Mouse (Mus musculus): ENCODE data around the gene 4930407I10Rik.
A peak's percentile ranks its signal among the peaks of the same experiment; 100 is the strongest.

The 4930407I10Rik gene

GRCm38 (mm10) chr15:82052544-82052943, 6.4 kb upstream of the 4930407I10Rik start:
- DNase-seq (ENCODE audit: low read depth, low spot score) = no peak

- DNase-seq (ENCODE audit: low read depth, low spot score) = peak; percentile 31
Observed at GRCm38 (mm10) chr15:82063909-82064308, 5.0 kb downstream of the 4930407I10Rik start.

- DNase-seq (ENCODE audit: low read depth, low spot score) = peak; percentile 89
Observed at GRCm38 (mm10) chr15:82065511-82065910, 6.6 kb downstream of the 4930407I10Rik start.

GRCm38 (mm10) chr15:82069898-82070297, 10.9 kb downstream of the 4930407I10Rik start, which contains the start of gene Mei1:
Gene Mei1 (plus strand): TSS chr15:82069996.
- peak; percentile 32 for DNase-seq (ENCODE audit: low read depth, low spot score)

- no peak for DNase-seq (ENCODE audit: low read depth, low spot score)
Observed at GRCm38 (mm10) chr15:82071816-82072469, 13.0 kb downstream of the 4930407I10Rik start.

- no peak for DNase-seq (ENCODE audit: low read depth, low spot score)
Observed at GRCm38 (mm10) chr15:82073490-82073889, 14.5 kb downstream of the 4930407I10Rik start.

- DNase-seq (ENCODE audit: low read depth, low spot score) = no peak
Observed at GRCm38 (mm10) chr15:82079883-82080282, 20.9 kb downstream of the 4930407I10Rik start.

- DNase-seq (ENCODE audit: low read depth, low spot score) = no peak
Observed at GRCm38 (mm10) chr15:82081161-82081560, 22.2 kb downstream of the 4930407I10Rik start.

GRCm38 (mm10) chr15:82085606-82086005, 26.7 kb downstream of the 4930407I10Rik start:
- no peak for DNase-seq (ENCODE audit: low read depth, low spot score)

GRCm38 (mm10) chr15:82086131-82086530, 27.2 kb downstream of the 4930407I10Rik start:
- no peak for DNase-seq (ENCODE audit: low read depth, low spot score)

- DNase-seq (ENCODE audit: low read depth, low spot score) = peak; percentile 25
Observed at GRCm38 (mm10) chr15:82087266-82087665, 28.3 kb downstream of the 4930407I10Rik start.

GRCm38 (mm10) chr15:82091061-82091460, 32.1 kb downstream of the 4930407I10Rik start:
- DNase-seq (ENCODE audit: low read depth, low spot score) = no peak

GRCm38 (mm10) chr15:82106953-82107555, 48.1 kb downstream of the 4930407I10Rik start:
- peak; percentile 56 for DNase-seq (ENCODE audit: low read depth, low spot score)

All from forelimb bud, embryonic 11.5 days (tissue).